Mouse (Mus musculus): ENCODE results near the gene Dennd1a.

The Dennd1a gene

DNA sequence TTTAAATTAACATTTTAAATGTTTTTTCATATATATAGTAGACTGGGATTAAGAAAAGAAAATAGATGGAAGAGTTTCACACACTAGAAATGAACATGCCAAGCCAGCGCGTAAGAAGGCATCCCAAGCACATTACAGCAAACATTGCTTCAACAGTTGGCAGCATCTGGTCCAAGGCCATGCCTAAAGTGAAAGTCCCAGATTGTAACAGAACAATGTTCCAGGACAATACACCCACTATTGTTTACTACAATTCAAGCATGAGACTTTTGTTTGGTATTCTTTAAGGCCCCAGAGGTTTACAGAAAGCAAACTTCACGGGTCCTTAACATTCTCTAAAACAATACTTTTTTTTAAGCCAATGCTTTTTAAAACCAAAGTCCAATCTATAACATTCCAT, 124.7 kb downstream of the Dennd1a start:
- no peak for DNase-seq

DNA sequence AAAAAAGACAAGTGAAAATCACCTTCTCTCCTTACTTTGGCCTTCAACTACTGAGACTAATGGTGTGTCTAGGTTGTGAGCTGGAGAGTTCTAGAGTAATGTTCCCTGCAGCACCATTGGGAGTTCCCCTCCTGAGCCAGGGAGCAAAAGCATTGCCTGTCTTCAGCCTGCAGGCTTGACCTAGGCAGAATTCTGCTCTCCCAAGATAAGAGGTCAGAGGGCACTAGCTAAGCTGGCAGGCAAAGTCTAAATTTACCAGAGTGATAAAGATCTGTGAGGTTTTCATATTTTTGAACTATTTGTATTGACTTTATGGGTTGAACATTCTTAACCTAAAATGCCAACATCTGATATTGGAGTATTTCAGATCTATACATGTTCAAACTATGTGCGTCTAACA, 125.7 kb downstream of the Dennd1a start:
- DNase-seq = no peak

DNA sequence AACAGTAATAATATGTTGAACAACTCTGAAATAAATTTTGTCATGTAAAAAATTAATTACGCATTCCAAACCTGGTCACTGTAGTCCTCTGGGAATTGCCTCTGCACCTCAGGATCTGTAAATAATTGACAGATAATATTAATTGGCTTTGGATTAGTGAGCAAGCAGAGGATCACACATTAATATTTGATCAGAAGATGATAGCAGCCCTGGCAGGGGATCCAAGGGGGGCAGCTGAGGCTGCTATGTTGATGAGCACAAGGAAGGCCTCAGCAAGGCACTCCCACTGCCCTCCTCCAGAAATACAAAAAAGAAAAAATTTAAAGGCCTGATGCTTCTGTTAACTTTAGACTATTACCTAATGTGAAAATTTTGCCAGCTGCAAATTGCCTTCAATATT, 127.5 kb downstream of the Dennd1a start:
- no peak for DNase-seq

DNA sequence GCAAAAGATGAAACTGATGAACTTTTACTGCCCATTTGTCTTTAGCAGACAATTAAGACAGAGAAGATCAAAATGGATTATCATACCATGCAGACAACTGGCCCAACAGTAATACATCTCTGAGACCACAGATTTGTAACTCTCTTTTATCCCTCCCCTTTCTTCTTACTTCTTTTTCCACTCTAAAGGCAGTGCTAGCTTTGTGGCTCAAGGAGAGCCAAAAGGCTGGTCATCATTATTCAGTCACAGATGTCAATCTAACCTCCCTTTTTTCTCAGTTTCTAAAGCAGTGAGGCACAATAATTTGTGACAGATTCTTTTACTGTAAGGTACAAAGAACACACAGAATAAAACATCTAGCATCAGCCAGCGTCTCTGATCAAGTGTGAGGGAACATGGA, 130.2 kb downstream of the Dennd1a start:
- no peak for DNase-seq

DNA sequence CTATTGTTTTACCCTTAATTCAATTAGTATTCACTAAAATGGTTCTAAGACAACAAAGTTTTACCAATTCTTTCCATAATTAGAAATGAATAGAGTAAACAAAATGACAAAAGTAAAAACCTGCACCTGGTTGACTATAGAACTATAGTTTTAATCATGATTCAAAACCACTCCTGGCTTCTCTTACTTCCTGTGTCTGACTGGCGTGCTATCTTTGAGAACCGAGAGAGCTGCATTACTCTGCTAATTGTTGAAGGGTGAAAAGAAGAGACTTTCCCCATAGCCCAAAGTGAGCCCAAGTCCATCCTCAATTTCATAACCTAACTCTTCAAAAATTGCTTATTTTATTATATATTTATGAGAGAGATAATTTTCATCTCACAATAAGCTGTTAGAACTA, 131.2 kb downstream of the Dennd1a start:
- no peak for DNase-seq

DNA sequence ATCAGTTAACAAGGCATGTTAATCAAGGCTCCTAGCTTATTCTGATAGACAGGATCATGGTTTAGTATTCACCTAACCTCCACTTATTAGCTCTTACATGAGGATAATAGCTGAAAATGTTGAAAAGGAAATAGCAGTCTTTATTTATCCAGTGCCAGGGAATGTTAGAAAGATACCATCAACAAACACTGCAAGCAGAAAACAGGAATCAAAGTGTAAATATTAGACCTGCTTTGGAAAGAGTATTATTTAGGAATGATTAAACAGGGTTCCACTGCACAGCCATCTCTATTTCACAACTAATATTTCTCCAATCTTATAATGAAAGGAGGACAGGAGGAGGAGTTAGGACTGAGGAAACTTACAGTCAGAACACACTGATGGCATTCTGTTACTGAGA, 142.4 kb downstream of the Dennd1a start:
- no peak for DNase-seq

DNA sequence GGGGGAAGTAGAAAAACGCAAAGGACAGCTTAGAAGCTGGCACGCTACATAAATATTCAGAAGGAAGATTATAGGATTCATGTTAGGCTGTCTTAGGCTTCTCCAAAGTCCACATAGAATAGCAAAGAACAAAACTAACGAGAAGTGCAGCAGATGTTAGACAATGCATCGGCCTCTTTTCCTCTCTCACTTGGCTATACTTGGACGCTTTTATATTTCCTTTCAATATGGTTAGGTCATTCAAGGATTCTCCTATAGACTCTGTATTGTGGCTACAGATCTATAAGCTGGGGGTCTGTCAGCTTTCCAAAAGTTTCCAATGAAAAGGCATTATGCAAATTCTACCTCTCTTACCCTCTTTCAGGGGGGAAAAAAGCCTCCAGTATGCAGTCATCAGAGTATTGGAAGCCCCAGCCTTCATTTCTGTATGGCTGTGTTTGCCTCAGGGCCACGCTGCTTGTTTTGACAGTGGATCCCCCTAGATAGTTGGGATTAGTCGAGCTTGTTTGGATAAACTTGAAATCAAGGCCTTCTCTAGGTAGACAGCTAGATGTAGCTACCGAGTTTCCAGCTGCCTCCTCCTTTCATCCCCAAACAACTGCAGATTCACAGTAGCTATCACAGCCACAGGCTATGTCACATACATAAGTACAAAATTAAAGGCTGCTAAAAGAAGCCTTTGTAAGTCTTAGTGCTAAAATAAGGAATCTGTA, 143.0 kb downstream of the Dennd1a start:
- no peak for DNase-seq

DNA sequence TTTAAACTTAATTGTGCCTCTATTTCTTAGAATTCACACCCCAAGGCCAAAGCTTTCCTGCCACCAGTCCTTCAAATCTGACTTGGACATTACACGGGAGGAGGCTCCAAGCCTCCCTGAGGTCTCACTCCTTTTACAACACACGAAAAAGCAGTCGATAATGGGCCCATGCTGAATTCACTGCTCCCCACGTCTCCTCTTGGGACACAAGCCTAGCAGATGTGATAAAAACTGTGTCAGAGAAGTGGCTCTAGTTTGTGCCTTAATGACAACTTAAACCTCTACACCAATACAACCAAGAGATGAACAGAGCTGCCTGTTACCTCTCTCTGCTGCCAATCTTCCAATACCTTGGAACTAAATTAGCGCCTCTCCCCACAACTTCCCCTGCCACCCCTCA, 144.3 kb downstream of the Dennd1a start:
- no peak for DNase-seq

DNA sequence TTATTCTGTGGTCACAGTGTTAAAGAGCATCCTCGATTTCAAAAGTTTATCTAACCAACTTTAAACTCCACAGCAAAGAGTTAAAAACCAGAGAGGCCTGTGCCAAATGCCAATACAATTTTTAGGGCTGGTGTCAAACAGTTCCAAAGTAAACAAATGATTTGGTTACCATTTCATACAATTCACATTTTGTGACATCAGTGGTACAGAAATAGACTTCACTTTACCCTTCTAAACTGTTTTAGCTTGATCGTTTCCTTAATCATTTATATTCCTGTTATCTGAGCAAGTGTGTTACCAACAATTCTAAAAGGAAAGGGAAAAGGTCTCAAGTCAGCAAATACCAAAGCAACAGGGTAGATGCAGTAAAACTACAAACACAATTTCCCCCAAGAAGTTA, 145.0 kb downstream of the Dennd1a start:
- no peak for DNase-seq

DNA sequence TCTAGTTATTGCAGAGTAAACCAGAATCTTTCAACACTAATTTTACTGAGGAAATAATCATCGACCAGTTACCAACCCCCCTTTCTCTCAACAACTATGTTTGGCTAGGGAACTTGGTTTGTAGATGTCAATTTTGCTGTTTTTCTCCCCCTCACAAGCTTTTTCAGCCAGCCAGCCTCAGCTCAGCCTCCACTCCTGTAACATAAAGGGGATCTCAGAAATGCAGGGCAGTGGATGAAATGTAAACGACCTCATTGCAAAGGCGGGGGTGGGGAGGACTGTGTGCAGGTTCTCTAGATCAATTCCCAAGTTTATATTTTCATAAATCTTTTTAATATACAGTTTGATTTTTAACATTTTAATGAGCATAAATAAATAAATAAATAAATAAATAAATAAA, 147.7 kb downstream of the Dennd1a start:
- DNase-seq = no peak

DNA sequence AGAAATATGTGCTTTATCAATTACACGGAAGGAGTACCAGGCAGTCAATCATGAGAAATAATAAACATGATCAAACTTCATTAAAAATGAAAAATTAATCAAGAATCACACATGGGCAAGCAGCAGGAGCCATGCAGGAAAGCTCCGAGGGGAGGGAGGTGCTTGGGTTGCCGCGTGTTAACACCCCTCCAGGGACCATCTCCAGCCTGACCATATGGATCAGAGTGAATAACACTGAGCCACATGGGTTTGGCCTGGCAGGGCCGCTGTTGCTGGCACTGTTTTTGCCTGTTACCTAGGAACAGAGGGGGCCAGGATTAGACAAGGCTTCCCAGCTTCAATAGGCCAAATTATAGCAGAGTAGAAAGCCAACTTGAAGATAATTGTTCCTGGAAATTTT, 150.1 kb downstream of the Dennd1a start:
- peak; percentile 81 to 88 for DNase-seq

DNA sequence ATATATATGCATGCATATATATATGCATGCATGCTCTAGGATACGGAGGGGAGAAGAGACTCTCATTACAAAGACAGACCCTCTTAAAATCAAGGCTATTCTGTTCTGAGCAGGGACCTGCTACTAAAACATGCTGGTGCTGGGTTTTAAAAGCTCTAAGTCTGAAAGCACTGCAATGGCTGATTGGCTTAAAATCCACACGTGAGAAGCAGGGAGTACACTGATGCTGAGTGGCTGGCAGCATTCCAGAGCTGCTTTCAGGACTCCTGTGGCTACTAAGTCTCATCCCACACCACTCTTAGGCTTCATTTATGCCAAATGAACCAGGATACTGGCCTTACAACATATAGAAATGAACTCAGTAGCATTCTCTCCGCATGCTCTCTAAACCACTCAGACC, 151.8 kb downstream of the Dennd1a start:
- DNase-seq = peak; percentile 28 to 36

DNA sequence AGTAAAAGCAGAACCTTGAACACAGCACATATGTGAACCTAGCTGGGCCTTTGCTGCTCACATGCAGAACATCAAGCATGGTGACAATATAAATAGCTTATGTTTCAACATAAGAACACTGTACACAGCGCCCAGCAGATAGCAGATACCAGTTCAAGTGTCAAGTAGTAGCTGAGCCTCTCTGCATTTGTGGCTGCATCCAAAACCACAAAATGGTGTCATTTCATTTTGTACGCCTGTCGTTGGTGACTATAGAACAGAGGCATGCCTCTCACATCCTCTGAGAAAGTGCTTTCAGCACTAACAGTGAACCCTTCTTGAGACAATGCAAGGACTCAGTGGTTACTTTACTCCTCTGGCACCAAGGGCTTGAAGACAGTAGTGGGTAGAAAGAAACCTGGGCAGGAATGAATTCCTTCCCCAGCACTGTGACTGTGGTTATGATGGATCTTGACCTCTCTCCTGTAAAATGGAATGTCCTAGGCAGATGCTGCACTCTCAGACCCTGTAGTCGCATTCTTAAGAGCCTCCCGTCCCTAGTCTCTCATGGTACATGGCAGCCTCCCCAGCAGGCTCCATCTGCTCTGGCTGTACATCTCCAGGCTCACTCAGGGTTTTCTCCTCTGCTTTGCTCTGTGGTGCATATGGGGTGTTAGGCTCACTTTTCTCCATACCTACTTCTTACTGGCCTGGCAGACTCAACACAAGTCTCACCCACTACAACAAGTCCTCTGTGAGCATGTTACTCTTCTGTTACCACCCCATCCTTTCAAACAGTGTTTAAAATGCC, 154.0 kb downstream of the Dennd1a start:
- peak; percentile 25 to 34 for DNase-seq

DNA sequence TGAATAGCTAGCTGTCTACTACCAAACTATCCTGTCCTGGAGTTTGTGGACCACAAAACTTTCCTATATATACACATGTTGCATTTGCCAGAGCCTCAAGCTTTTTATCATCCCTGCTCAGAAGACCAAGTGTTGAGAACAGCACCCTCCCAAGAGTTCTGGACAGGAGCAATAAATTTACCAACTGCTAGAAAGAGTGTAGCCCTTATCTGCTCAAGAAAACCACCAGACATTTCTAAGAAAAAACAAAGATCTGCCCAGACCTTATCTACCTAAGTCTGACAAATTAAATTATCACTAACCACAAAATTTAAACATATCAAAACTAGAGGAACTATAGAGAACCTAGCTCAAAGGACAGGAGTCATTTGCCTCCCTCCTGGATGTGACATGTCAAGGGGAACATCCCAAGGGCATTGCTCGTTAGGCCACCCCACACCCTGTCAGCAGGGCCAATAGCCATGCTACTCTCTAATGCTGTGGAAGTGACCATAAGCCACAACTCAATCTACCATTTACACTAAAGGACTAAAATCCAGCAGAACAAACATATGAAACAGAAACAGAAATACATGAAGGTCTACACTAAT, 154.9 kb downstream of the Dennd1a start:
- DNase-seq = no peak

DNA sequence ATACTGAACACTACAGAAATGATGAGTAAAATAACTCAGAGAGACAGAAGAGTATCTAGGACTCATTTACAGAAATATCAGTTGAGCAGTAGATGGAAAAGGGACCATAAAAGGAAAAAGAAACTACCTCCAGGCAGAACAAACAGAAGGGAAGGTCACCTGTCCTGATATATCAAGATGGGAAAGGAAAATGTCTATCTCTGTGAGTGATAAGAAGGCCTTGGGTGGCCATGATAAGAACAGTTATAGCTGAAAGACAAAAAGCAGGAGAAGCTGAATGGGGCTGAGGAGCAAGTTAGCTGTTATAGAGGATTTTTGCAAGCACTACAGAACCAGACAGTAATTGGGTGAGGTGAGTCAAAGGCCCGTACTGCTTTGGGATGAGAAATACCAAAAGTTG, 155.7 kb downstream of the Dennd1a start:
- no peak for DNase-seq

DNA sequence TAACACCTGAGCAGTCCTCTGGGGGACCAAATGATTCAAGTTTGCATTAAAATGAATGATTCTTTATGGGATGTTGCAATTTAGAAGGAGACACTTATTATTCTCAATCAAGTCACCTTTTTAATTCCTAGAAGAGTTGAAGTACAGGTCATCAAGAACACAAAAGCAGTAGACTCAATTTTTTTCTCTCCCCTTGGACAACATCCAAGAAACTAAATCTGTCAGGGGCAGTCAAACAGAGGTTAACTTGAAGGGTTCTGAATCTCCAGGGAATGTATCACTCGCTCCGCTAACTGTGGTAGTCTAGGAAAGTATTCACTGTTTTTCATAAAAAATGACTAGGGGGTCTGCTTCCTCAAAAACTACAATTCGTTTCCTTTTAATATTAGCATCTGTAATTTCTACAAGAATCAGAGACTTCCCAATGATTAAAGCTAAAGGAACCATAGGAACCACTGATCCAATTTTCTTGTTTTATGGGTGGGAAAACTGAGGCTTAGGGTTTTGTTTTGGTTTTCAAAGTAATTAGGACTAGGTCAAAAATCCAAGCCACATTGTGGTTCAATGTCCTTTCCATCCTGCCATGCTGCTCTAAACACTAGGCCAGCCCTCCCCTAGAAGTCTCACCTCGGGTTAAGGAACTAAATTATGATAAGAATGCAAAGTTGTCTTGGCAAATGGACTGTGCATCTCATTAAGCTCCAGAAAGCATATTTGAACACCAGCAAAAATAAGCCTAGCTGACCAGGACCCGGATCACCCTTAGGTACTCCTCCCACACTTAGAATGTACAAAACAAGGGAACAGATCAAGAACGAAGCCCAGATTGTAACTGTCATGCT, 157.0 kb downstream of the Dennd1a start:
- no peak for DNase-seq

DNA sequence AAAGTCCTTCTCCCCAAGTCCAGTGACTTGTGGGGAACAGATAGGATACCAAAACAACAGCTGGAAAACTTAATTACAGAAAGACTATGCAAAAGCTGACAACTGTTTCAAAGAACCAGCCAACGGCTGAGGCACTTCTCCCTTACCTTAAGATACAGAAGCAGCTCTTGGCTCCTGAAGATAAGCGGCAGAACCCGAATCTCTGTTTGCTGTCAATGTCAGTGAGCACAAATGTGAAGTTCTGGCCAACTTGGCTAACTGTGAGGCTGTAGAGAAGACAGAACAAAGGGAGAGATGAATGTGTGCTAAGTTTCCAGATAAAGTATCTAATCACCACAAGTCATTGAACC, 160.8 kb downstream of the Dennd1a start:
- DNase-seq = no peak

DNA sequence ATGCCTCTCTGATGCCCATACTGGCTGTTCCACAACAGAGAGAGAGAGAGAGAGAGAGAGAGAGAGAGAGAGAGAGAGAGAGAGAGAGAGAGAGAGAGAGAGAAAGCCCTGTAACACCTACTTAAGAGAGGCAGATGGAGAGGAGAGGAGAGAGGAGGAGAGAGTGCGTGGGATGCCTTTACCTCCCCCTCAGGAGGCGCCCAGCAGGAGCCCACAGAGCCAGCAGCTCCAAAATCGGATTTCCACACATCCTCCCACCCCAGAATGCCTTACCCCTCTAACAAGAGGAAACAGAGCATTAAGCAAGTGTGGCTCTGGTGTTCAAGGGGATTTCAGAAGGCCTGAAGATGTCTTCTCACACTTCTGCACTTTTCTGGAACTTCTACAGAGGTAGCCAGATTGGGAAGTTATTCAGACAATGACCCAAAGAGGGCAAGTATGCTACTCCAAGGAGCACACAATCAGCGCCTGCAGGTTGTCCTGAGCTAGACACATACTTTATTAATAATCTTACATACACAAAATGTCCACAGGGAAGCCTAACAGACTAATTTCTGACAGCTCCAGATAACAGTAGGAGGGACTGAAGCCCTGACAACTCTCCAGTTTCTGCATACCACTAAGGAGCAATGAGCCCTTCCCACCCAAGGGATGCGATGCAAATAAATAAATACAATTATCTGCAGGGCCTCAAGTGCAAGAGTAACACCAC, 161.4 kb downstream of the Dennd1a start:
- DNase-seq = no peak

DNA sequence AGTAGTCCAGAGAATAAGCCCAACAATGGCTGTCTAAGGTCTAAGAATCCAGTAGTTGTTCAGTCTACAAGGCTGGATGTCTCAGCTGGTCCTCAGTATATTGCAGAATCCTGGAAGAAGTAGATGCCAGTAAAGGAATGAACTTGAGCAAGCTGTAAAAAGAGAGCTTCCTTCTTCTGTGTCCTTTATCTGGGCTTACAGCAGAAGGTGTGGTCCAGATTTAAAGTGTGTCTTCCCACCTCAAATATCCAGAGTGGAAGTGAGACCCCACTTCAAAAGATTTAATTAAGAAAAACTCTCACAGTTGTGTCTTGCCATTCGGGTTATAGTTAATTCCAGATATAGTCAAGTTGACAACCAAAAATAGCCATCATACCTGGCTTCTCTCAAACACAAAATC, 162.5 kb downstream of the Dennd1a start:
- no peak for DNase-seq

DNA sequence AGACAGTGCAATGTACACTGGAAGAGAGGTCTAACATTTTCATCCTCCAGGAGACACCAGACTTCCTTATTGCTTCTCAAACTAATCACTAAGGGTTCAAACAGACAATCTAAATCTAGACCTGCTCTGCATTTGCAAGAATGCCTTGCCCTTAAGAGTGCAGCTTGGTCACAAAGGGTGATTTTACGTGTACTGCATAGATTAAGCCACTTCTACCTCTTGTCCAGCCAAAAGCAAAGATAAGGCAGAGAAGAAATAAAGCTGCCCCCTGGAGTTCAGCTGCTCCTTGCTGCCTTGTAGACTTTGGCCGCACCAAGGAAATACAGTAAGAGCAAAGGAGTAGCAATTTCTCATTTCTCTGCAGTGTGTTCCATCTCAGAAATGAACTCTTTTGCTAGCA, 172.2 kb downstream of the Dennd1a start:
- no peak for DNase-seq

DNA sequence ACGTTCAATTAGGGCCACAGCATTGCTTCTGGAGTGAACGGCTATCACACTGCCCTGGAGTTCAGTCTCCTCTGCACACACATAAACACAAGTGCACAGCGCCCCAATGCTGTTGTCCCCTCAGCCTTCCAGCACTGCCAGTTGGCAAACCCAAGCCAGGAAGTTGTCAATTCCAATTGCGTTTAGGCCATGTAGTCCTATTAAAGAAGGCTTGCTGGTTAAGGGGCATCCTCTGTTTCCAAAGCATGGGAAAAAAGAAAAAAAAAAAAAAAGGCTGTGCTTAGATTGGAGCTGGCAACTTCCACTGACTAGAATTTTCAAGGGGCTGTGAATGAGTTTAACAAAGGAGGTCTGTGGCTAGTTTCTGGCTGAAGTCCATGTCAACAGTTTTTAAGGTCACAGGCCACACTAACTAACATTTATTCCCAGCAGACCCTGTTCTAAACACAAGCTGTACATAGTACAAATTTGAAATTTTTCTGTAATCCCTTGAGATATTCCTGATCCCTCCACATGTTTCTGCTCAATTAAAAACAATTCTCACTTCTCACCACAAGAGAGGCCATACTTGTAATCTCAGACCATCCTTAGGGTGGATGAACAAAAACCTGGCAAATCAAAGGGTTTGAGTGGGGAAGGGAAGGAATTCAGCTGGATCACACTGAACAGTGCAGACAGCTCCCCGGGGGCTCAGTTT, 175.4 kb downstream of the Dennd1a start:
- no peak for DNase-seq

DNA sequence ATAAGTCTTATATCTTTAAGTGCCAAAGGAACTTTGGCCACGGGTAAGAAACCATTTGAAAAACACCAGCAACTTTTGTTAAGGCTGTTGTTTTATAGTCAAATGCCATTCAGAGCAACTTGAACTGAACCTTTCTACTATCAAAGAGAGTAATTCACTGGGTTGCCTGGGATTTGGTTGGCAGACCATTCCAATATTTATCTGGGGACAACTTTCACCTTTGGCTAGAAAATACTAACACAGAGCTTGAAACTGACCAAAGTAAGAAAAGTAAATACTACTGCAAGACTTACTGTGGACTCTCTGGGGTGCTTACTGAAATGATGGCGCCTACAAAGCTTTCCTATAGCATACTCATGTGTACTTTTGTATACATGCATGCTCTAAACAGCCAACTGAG, 178.6 kb downstream of the Dennd1a start:
- no peak for DNase-seq
